Mouse (Mus musculus) neural tube, embryonic 12.5 days (tissue): ENCODE data around the gene Gm773. TPM values are rescaled to one million over a fixed set of nuclear protein-coding genes. Genes with fewer than 3 reads are reported as not detected.
"Not testable (repeated sequence)": the region's sequence is repeated elsewhere in the genome, so short reads cannot be mapped to it uniquely, and the experiment has no call there.

ENCODE experiments used
- ATAC-seq: fragments of 200-750 bp; cut with Nextera tagmentation; 2 replicates; pipeline ENCODE4 v1.8.0; 2017; ENCODE audit warnings: low read depth, mild to moderate bottlenecking, moderate TSS enrichment, moderate library complexity; ENCODE audit not compliant: low FRiP score
- H3K27ac ChIP-seq: fragments of 300-500 bp; sonication (generic); 2 replicates; pipeline ENCODE4 v1.5.1; 2016
- H3K27me3 ChIP-seq: fragments of 300-500 bp; sonication (generic); replicated peaks from 2 replicates; pipeline ENCODE4 v1.6.1; 2016; ENCODE audit warnings: mild to moderate bottlenecking
- H3K36me3 ChIP-seq: fragments of 300-500 bp; sonication (generic); 2 replicates; pipeline ENCODE4 v1.6.1; 2016; ENCODE audit warnings: mild to moderate bottlenecking
- H3K4me1 ChIP-seq: fragments of 300-500 bp; sonication (generic); 2 replicates; pipeline ENCODE4 v1.6.1; 2016
- H3K4me2 ChIP-seq: fragments of 300-500 bp; sonication (generic); replicated peaks from 2 replicates; pipeline ENCODE4 v1.6.1; 2016; ENCODE audit warnings: mild to moderate bottlenecking
- H3K4me3 ChIP-seq: fragments of 300-500 bp; sonication (generic); 2 replicates; pipeline ENCODE4 v1.5.1; 2016
- H3K9ac ChIP-seq: fragments of 300-500 bp; sonication (generic); 2 replicates; pipeline ENCODE4 v1.6.1; 2016; ENCODE audit warnings: mild to moderate bottlenecking
- H3K9me3 ChIP-seq: fragments of 300-500 bp; sonication (generic); 2 replicates; pipeline ENCODE4 v1.6.1; 2016; ENCODE audit warnings: mild to moderate bottlenecking
- WGBS: fragments of 180-500 bp; shearing (Covaris S2); methylation state at CpG from one replicate; pipeline ENCODE4 v1.1.7; 2016; 5-methylcytosine and 5-hydroxymethylcytosine counted together
- polyA plus RNA-seq: library from polyadenylated mRNA; unstranded; fragments of >200 nt; fragmentation: Nextera tagmentation; extraction: Ambion mirVana; gene quantifications from 2 replicates; pipeline ENCODE4 v1.2.1, GENCODE M21; 2016

Gene Gm773
- polyA plus RNA-seq: not detected in 2 replicates

DNA sequence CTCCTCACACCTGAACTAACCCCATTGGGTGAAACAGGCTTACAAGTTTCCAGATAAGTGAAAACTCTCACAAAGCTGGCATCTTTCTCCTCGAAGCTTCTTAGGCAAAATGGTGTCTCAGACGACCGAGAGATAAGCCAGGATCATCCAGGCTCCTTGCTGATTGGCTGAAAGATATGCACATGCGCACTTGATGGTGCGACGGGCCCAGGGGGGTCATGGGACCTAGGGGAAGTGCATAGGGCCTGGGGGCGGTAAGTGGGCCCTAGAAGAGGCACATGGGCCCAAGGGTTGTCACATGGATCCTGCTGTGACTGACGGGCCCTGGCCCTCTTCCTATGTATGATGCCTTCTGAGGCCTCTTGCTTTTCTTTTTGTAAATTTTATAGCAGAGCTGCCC, at the start of gene Gm773:
Gene Gm773, minus strand, starts transcription at position 111 of the 400 bp plus-strand sequence.
- no peak within 1 kb of the TSS for H3K4me3 ChIP-seq
- no peak within 1 kb of the TSS for H3K4me2 ChIP-seq
- no peaks in the 10 kb centered on the region for H3K9me3 ChIP-seq
- no peak for ATAC-seq
- H3K27me3 ChIP-seq: no peaks in the 10 kb centered on the region
- no peak within 1 kb of the TSS for H3K27ac ChIP-seq
- no peaks in the 10 kb centered on the region for H3K4me1 ChIP-seq
- H3K9ac ChIP-seq: no peak within 1 kb of the TSS
- no peaks in the 10 kb centered on the region for H3K36me3 ChIP-seq
- 88% methylated on average over 8 of the region's 8 CpGs for WGBS

- WGBS: no CpG with 5 or more reads among the region's 1 CpGs
- H3K36me3 ChIP-seq, H3K4me1 ChIP-seq, H3K9ac ChIP-seq, H3K27ac ChIP-seq, ATAC-seq, H3K4me2 ChIP-seq, H3K9me3 ChIP-seq, H3K4me3 ChIP-seq, H3K27me3 ChIP-seq: not testable (repeated sequence)
Measured at GRCm38 (mm10) chrX:56186449-56186848, 26.2 kb downstream of the Gm773 start.

DNA sequence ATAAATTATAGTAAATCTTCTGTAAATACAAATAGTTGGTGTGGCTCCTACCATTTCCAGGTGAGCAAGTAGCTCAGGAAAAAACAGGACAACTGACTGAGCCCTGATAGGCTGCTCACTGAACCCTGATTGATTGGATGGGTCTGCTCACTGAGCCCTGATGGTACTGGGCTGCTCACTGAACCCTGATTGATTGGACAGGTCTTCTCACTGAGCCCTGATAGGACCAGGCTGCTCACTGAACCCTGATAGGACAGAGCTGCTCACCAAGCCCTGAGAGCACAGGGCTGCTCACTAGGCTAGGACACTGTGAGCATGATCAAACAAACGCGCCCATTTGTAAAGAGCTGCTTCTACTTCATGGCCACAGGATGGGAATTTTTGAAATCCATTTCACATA, 61.3 kb downstream of the Gm773 start:
- Histone ChIP-seq H3K9me3 (no peaks in the 10 kb centered on the region), H3K27ac (no peak overlapping the region), H3K27me3 (no peaks in the 10 kb centered on the region), H3K4me3 (no peak overlapping the region), H3K4me2 (no peak overlapping the region), H3K9ac (no peak overlapping the region), H3K4me1 (no peaks in the 10 kb centered on the region), H3K36me3 (no peaks in the 10 kb centered on the region)
- WGBS: 90% methylated on average over 2 of the region's 2 CpGs
- peak; percentile 65; the same call in 1 of the 2 replicates for ATAC-seq

Other genes starting within 250 kb of the Gm773 start
- gene 3830403N18Rik, start 76.3 kb downstream of the Gm773 start, polyA plus RNA-seq: 0.38 and 0.79 TPM in 2 replicates
- 4.4 and 5.6 TPM in 2 replicates for gene Zfp449, start 133.5 kb upstream of the Gm773 start, polyA plus RNA-seq
- 8.4 and 9.5 TPM in 2 replicates for gene Smim10l2a, start 161.7 kb upstream of the Gm773 start, polyA plus RNA-seq
- gene Gm2174, start 235.1 kb upstream of the Gm773 start, polyA plus RNA-seq: 0.94 TPM in 1 of 2 replicates, not detected in the other
- 21.6 and 22.0 TPM in 2 replicates for gene Ints6l, start 242.0 kb upstream of the Gm773 start, polyA plus RNA-seq